Mouse (Mus musculus): Measurements from ENCODE around the gene Habp2.

Habp2 gene

DNA sequence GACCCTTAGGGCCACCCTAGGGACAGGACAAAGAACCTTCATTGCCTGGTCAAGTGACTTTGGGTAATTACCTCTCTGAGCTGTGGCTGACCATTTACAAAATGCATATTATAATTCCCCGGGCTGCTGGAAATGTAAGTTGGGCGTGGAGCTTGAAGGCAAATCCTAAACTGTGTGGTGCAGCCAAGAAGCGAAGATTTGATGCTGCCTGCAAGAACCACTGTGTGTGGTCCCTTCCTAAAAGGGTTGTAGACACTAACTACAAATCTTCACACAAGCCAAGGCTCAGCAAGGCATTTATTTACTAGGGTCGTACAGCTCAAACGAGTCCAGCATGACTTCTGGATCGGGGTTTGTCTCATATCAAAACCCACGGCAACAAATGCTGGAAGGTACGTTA lies 77.6 kb downstream of the Habp2 start:
- DNase-seq: no peak

DNA sequence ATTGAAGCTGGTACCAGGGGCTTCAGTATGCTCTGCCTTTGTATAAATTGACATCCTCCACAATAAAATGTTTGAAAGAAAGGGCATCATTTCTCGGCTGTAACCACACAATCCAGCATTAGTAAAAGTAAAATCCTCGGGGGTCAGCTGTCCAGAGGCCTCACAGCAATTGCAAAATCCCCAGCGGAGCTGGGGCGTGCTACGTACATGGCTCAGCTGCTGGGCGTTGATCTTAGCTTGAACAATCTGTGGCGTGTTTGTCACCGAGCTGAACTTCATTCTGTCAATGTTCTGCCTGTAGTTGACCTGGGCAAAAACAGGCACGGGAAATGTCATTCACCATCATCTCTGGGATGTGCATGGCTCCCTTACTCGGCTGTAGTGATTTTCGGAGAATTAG lies 79.2 kb downstream of the Habp2 start:
- DNase-seq: no peak

GRCm38 (mm10) chr19:56366625-56367024 lies 79.7 kb downstream of the Habp2 start:
- DNase-seq: no peak

DNA sequence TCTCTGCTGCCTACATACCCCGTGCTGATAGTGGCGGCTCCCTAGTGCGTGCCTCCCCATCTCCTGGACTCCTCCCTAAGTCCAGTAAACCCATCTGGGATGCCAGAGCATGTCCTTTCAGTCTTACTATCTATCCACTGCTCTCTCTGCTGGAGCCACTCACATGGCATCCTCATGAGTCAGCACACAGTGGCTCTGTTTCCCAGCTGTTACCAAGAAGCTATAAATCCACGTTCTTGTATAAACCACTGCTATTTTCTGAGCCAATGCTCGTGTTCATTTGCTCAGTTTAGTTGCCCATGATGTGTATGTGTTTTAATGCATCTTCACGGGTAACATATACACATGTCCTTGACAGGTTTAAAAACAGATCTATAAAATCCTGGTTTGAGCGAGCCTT lies 80.8 kb downstream of the Habp2 start:
- DNase-seq: no peak

- DNase-seq: no peak
Measured at GRCm38 (mm10) chr19:56368912-56369311, 82.0 kb downstream of the Habp2 start.
